Mouse (Mus musculus): ENCODE data around the gene Usp8. TPM values are rescaled to one million over a fixed set of nuclear protein-coding genes. Genes with fewer than 3 reads are reported as not detected.

Usp8 gene
- polyA plus RNA-seq, 1 experiment from 2014 or later, result 47.7 TPM

GRCm38 (mm10) chr2:126712950-126713349 is 5.8 kb downstream of the Usp8 start:
- H3K4me1 ChIP-seq (ENCODE audit: control insufficient read depth, insufficient read depth, low read length), result peaks cover 2% of the 10 kb centered on the region; the same call in 1 of the 2 replicates
- H3K9ac ChIP-seq (ENCODE audit: low read length), result no peak overlapping the region
- no peak overlapping the region for H3K4me3 ChIP-seq (ENCODE audit: low read depth, low read length)
- H3K9me3 ChIP-seq (ENCODE audit: control insufficient read depth, low read length), result no peaks in the 10 kb centered on the region
- ATAC-seq (ENCODE audit: insufficient read depth, low FRiP score, low TSS enrichment) (no peak), DNase-seq (ENCODE audit: low spot score) (no peak)
- H3K4me2 ChIP-seq (ENCODE audit: low read depth), result no peak overlapping the region
- H3K27ac ChIP-seq (ENCODE audit: low read depth, low read length), result no peak overlapping the region
- no peaks in the 10 kb centered on the region for H3K27me3 ChIP-seq (ENCODE audit: control insufficient read depth, insufficient read depth, low read length)
- no peaks in the 10 kb centered on the region for H3K36me3 ChIP-seq (ENCODE audit: control insufficient read depth, insufficient read depth, low read length)

GRCm38 (mm10) chr2:126729207-126729606 is 22.1 kb downstream of the Usp8 start:
- H3K4me3 ChIP-seq (ENCODE audit: low read depth, low read length), result no peak overlapping the region
- ATAC-seq (ENCODE audit: insufficient read depth, low FRiP score, low TSS enrichment) (no peak), DNase-seq (ENCODE audit: low spot score) (no peak)
- H3K9ac ChIP-seq (ENCODE audit: low read length), result no peak overlapping the region
- no peaks in the 10 kb centered on the region for H3K4me1 ChIP-seq (ENCODE audit: control insufficient read depth, insufficient read depth, low read length)
- H3K36me3 ChIP-seq (ENCODE audit: control insufficient read depth, insufficient read depth, low read length), result peaks cover 4% of the 10 kb centered on the region
- WGBS, result 95% methylated on average over 4 of the region's 4 CpGs
- no peaks in the 10 kb centered on the region for H3K9me3 ChIP-seq (ENCODE audit: control insufficient read depth, low read length)
- H3K4me2 ChIP-seq (ENCODE audit: low read depth), result no peak overlapping the region
- no peak overlapping the region for H3K27ac ChIP-seq (ENCODE audit: low read depth, low read length)
- no peaks in the 10 kb centered on the region for H3K27me3 ChIP-seq (ENCODE audit: control insufficient read depth, insufficient read depth, low read length)

GRCm38 (mm10) chr2:126730502-126730901 is 23.4 kb downstream of the Usp8 start:
- Histone ChIP-seq H3K4me1 (ENCODE audit: control insufficient read depth, insufficient read depth, low read length) (no peaks in the 10 kb centered on the region), H3K4me2 (ENCODE audit: low read depth) (no peak overlapping the region), H3K27ac (ENCODE audit: low read depth, low read length) (no peak overlapping the region), H3K27me3 (ENCODE audit: control insufficient read depth, insufficient read depth, low read length) (no peaks in the 10 kb centered on the region), H3K9me3 (ENCODE audit: control insufficient read depth, low read length) (no peaks in the 10 kb centered on the region), H3K4me3 (ENCODE audit: low read depth, low read length) (no peak overlapping the region), H3K9ac (ENCODE audit: low read length) (no peak overlapping the region), H3K36me3 (ENCODE audit: control insufficient read depth, insufficient read depth, low read length) (peaks cover 6% of the 10 kb centered on the region)
- ATAC-seq (ENCODE audit: insufficient read depth, low FRiP score, low TSS enrichment) (no peak), DNase-seq (ENCODE audit: low spot score) (no peak)
- 85% methylated on average over 2 of the region's 2 CpGs for WGBS

GRCm38 (mm10) chr2:126735339-126736073 is 28.4 kb downstream of the Usp8 start:
- no peaks in the 10 kb centered on the region for H3K4me1 ChIP-seq (ENCODE audit: control insufficient read depth, insufficient read depth, low read length)
- H3K27me3 ChIP-seq (ENCODE audit: control insufficient read depth, insufficient read depth, low read length), result no peaks in the 10 kb centered on the region
- H3K4me2 ChIP-seq (ENCODE audit: low read depth), result no peak overlapping the region
- no peak overlapping the region for H3K9ac ChIP-seq (ENCODE audit: low read length)
- DNase-seq (ENCODE audit: low spot score), result no peak
- H3K36me3 ChIP-seq (ENCODE audit: control insufficient read depth, insufficient read depth, low read length), result peaks cover 9% of the 10 kb centered on the region
- no peak overlapping the region for H3K4me3 ChIP-seq (ENCODE audit: low read depth, low read length)
- 91% methylated on average over 6 of the region's 6 CpGs for WGBS
- H3K9me3 ChIP-seq (ENCODE audit: control insufficient read depth, low read length), result no peaks in the 10 kb centered on the region
- no peak overlapping the region for H3K27ac ChIP-seq (ENCODE audit: low read depth, low read length)
- no peak for ATAC-seq (ENCODE audit: insufficient read depth, low FRiP score, low TSS enrichment)

- peaks cover 8% of the 10 kb centered on the region for H3K36me3 ChIP-seq (ENCODE audit: control insufficient read depth, insufficient read depth, low read length)
- no peak overlapping the region for H3K9ac ChIP-seq (ENCODE audit: low read length)
- no peak overlapping the region for H3K27ac ChIP-seq (ENCODE audit: low read depth, low read length)
- ATAC-seq (ENCODE audit: insufficient read depth, low FRiP score, low TSS enrichment), result no peak
- 96% methylated on average over 2 of the region's 2 CpGs for WGBS
- H3K4me1 ChIP-seq (ENCODE audit: control insufficient read depth, insufficient read depth, low read length), result no peaks in the 10 kb centered on the region
- H3K9me3 ChIP-seq (ENCODE audit: control insufficient read depth, low read length), result no peaks in the 10 kb centered on the region
- H3K4me3 ChIP-seq (ENCODE audit: low read depth, low read length), result no peak overlapping the region
- no peak overlapping the region for H3K4me2 ChIP-seq (ENCODE audit: low read depth)
- H3K27me3 ChIP-seq (ENCODE audit: control insufficient read depth, insufficient read depth, low read length), result no peaks in the 10 kb centered on the region
- DNase-seq (ENCODE audit: low spot score), result no peak
These were observed 33.2 kb downstream of the Usp8 start for GRCm38 (mm10) chr2:126740314-126740713.

GRCm38 (mm10) chr2:126743389-126743788 is 36.3 kb downstream of the Usp8 start:
- Histone ChIP-seq H3K27me3 (ENCODE audit: control insufficient read depth, insufficient read depth, low read length) (no peaks in the 10 kb centered on the region), H3K27ac (ENCODE audit: low read depth, low read length) (no peak overlapping the region), H3K9me3 (ENCODE audit: control insufficient read depth, low read length) (no peaks in the 10 kb centered on the region), H3K4me3 (ENCODE audit: low read depth, low read length) (no peak overlapping the region), H3K4me1 (ENCODE audit: control insufficient read depth, insufficient read depth, low read length) (no peaks in the 10 kb centered on the region), H3K9ac (ENCODE audit: low read length) (no peak overlapping the region), H3K4me2 (ENCODE audit: low read depth) (no peak overlapping the region), H3K36me3 (ENCODE audit: control insufficient read depth, insufficient read depth, low read length) (peaks cover 11% of the 10 kb centered on the region)
- WGBS, result 90% methylated on average over 5 of the region's 5 CpGs
- ATAC-seq (ENCODE audit: insufficient read depth, low FRiP score, low TSS enrichment) (no peak), DNase-seq (ENCODE audit: low spot score) (no peak)

GRCm38 (mm10) chr2:126755664-126756063 is 48.5 kb downstream of the Usp8 start:
- Histone ChIP-seq H3K9ac (ENCODE audit: low read length) (no peak overlapping the region), H3K36me3 (ENCODE audit: control insufficient read depth, insufficient read depth, low read length) (peaks cover 15% of the 10 kb centered on the region), H3K9me3 (ENCODE audit: control insufficient read depth, low read length) (no peaks in the 10 kb centered on the region), H3K27me3 (ENCODE audit: control insufficient read depth, insufficient read depth, low read length) (no peaks in the 10 kb centered on the region), H3K27ac (ENCODE audit: low read depth, low read length) (no peak overlapping the region), H3K4me3 (ENCODE audit: low read depth, low read length) (no peak overlapping the region), H3K4me1 (ENCODE audit: control insufficient read depth, insufficient read depth, low read length) (no peaks in the 10 kb centered on the region), H3K4me2 (ENCODE audit: low read depth) (no peak overlapping the region)
- ATAC-seq (ENCODE audit: insufficient read depth, low FRiP score, low TSS enrichment) (no peak), DNase-seq (ENCODE audit: low spot score) (no peak)
- WGBS, result 98% methylated on average over 6 of the region's 6 CpGs

GRCm38 (mm10) chr2:126759351-126759750 is 52.2 kb downstream of the Usp8 start:
- Histone ChIP-seq H3K27me3 (ENCODE audit: control insufficient read depth, insufficient read depth, low read length) (no peaks in the 10 kb centered on the region), H3K4me3 (ENCODE audit: low read depth, low read length) (no peak overlapping the region), H3K4me1 (ENCODE audit: control insufficient read depth, insufficient read depth, low read length) (no peaks in the 10 kb centered on the region), H3K9me3 (ENCODE audit: control insufficient read depth, low read length) (no peaks in the 10 kb centered on the region), H3K4me2 (ENCODE audit: low read depth) (no peak overlapping the region), H3K27ac (ENCODE audit: low read depth, low read length) (no peak overlapping the region), H3K9ac (ENCODE audit: low read length) (no peak overlapping the region), H3K36me3 (ENCODE audit: control insufficient read depth, insufficient read depth, low read length) (peaks cover 20% of the 10 kb centered on the region)
- no peak for DNase-seq (ENCODE audit: low spot score)
- ATAC-seq (ENCODE audit: insufficient read depth, low FRiP score, low TSS enrichment), result no peak
- 95% methylated on average over 7 of the region's 7 CpGs for WGBS

- ATAC-seq (ENCODE audit: insufficient read depth, low FRiP score, low TSS enrichment), result peak; percentile 61
- Histone ChIP-seq H3K4me3 (ENCODE audit: low read depth, low read length) (no peak overlapping the region), H3K27me3 (ENCODE audit: control insufficient read depth, insufficient read depth, low read length) (no peaks in the 10 kb centered on the region), H3K4me1 (ENCODE audit: control insufficient read depth, insufficient read depth, low read length) (no peaks in the 10 kb centered on the region), H3K4me2 (ENCODE audit: low read depth) (no peak overlapping the region), H3K9me3 (ENCODE audit: control insufficient read depth, low read length) (no peaks in the 10 kb centered on the region), H3K36me3 (ENCODE audit: control insufficient read depth, insufficient read depth, low read length) (peaks cover 9% of the 10 kb centered on the region), H3K9ac (ENCODE audit: low read length) (no peak overlapping the region), H3K27ac (ENCODE audit: low read depth, low read length) (no peak overlapping the region)
- DNase-seq (ENCODE audit: low spot score), result no peak
- 47% methylated on average over 11 of the region's 11 CpGs for WGBS
These were observed 58.9 kb downstream of the Usp8 start for GRCm38 (mm10) chr2:126765867-126766582.

All from neural tube, embryonic 11.5 days (tissue).